Mouse (Mus musculus) neural tube, embryonic 14.5 days (tissue): ENCODE results near the gene Map10. TPM values are rescaled to one million over a fixed set of nuclear protein-coding genes. Genes with fewer than 3 reads are reported as not detected.

Experiments
- ATAC-seq: fragments of 200-750 bp; cut with Nextera tagmentation; 2 replicates; pipeline ENCODE4 v1.8.0; 2017; ENCODE audit warnings: low read depth, mild to moderate bottlenecking, moderate TSS enrichment, moderate library complexity
- H3K27ac ChIP-seq: fragments of 300-500 bp; sonication (generic); 2 replicates; pipeline ENCODE4 v1.5.1; 2014; ENCODE audit warnings: low read depth, mild to moderate bottlenecking, control low read depth, low read length, moderate library complexity, mixed read lengths
- H3K27me3 ChIP-seq: fragments of 300-500 bp; sonication (generic); 2 replicates; pipeline ENCODE4 v1.6.1; 2014; ENCODE audit warnings: low read length; ENCODE audit not compliant: control insufficient read depth, insufficient read depth
- H3K36me3 ChIP-seq: fragments of 300-500 bp; sonication (generic); 2 replicates; pipeline ENCODE4 v1.6.1; 2014; ENCODE audit warnings: low read length, mixed read lengths; ENCODE audit not compliant: control insufficient read depth, insufficient read depth
- H3K4me1 ChIP-seq: fragments of 300-500 bp; sonication (generic); 2 replicates; pipeline ENCODE4 v1.6.1; 2014; ENCODE audit warnings: low read length; ENCODE audit not compliant: control insufficient read depth, insufficient read depth
- H3K4me2 ChIP-seq: fragments of 300-500 bp; sonication (generic); 2 replicates; pipeline ENCODE4 v1.6.1; 2014; ENCODE audit warnings: mild to moderate bottlenecking, low read depth, low read length, control low read depth
- H3K4me3 ChIP-seq: fragments of 300-500 bp; sonication (generic); 2 replicates; pipeline ENCODE4 v1.5.1; 2014; ENCODE audit warnings: low read depth, low read length, control low read depth, mixed read lengths
- H3K9ac ChIP-seq: fragments of 300-500 bp; sonication (generic); replicated peaks from 2 replicates; pipeline ENCODE4 v1.6.1; 2014; ENCODE audit warnings: low read depth, mild to moderate bottlenecking, control low read depth, low read length, mixed read lengths
- H3K9me3 ChIP-seq: fragments of 300-500 bp; sonication (generic); 2 replicates; pipeline ENCODE4 v1.6.1; 2016; ENCODE audit warnings: low read length; ENCODE audit not compliant: control insufficient read depth
- WGBS: fragments of 180-500 bp; shearing (Covaris S2); extraction: QIAGEN DNeasy Blood & Tissue Kit; methylation state at CpG from one replicate; pipeline ENCODE4 v1.1.7; 2014; 5-methylcytosine and 5-hydroxymethylcytosine counted together
- polyA plus RNA-seq: library from polyadenylated mRNA; unstranded; fragments of >200 nt; fragmentation: Nextera tagmentation; extraction: Ambion mirVana; gene quantifications from 2 replicates; pipeline ENCODE4 v1.2.1, GENCODE M21; 2014

The Map10 gene
- polyA plus RNA-seq, 1 experiment from 2014 or later, result 8.1 TPM

GRCm38 (mm10) chr8:125665876-125666186 is 3.8 kb upstream of the Map10 start:
- Histone ChIP-seq H3K27ac (no peak overlapping the region), H3K4me2 (no peak overlapping the region), H3K9me3 (no peaks in the 10 kb centered on the region), H3K9ac (no peak overlapping the region), H3K36me3 (no peaks in the 10 kb centered on the region), H3K4me3 (no peak overlapping the region), H3K27me3 (no peaks in the 10 kb centered on the region), H3K4me1 (peaks cover 4% of the 10 kb centered on the region)
- ATAC-seq, result no peak
- 33% methylated on average over 2 of the region's 2 CpGs for WGBS

DNA sequence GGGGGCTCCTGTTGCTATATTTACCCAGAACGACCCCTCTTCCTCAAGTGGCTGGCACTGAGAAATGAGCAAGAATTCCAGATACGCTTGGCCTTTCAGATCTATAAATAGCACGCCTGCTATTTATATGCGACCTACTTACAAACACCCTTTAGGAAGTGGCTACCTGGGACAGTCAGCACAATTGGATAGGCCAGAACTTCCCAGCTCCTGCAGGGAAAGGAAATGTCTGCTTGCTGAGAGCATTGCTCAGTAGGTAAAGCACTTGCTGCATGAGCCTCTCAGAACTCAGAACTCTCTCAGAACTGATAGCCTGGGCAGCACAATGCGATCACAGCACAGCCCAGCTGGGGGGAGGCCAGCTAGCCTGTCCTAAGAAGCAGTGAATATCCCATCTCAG is 3.4 kb upstream of the Map10 start:
- peaks cover 4% of the 10 kb centered on the region for H3K4me1 ChIP-seq
- 42% methylated on average over 5 of the region's 5 CpGs for WGBS
- H3K27ac ChIP-seq, result no peak overlapping the region

GRCm38 (mm10) chr8:125667248-125667647 is 2.4 kb upstream of the Map10 start:
- WGBS, result 86% methylated on average over 2 of the region's 2 CpGs
- H3K4me3 ChIP-seq, result no peak overlapping the region
- no peak for ATAC-seq

More for the DNA sequence above, 3.4 kb upstream of the Map10 start:
- H3K4me3 ChIP-seq, result no peak overlapping the region
- H3K9me3 ChIP-seq, result no peaks in the 10 kb centered on the region
- H3K27me3 ChIP-seq, result no peaks in the 10 kb centered on the region
- no peak for ATAC-seq
- H3K36me3 ChIP-seq, result no peaks in the 10 kb centered on the region
- H3K9ac ChIP-seq, result no peak overlapping the region
- H3K4me2 ChIP-seq, result no peak overlapping the region

GRCm38 (mm10) chr8:125669159-125669699 is 389 bp upstream of the Map10 start:
- H3K36me3 ChIP-seq, result no peaks in the 10 kb centered on the region
- peak; percentile 33; the same call in 1 of the 2 replicates for ATAC-seq
- 81% methylated on average over 14 of the region's 14 CpGs for WGBS
- H3K27ac ChIP-seq, result peak overlapping the region; percentile 4; the same call in 1 of the 2 replicates
- peak overlapping the region; percentile 57; the same call in 1 of the 2 replicates for H3K4me3 ChIP-seq
- peaks cover 4% of the 10 kb centered on the region for H3K4me1 ChIP-seq
- no peaks in the 10 kb centered on the region for H3K27me3 ChIP-seq
- no peak overlapping the region for H3K9ac ChIP-seq
- H3K4me2 ChIP-seq, result peak overlapping the region; percentile 96
- H3K9me3 ChIP-seq, result peaks cover 6% of the 10 kb centered on the region; the same call in 1 of the 2 replicates

More at GRCm38 (mm10) chr8:125667248-125667647, 2.4 kb upstream of the Map10 start:
- Histone ChIP-seq H3K36me3 (no peaks in the 10 kb centered on the region), H3K9me3 (peaks cover 6% of the 10 kb centered on the region; the same call in 1 of the 2 replicates), H3K4me1 (peaks cover 4% of the 10 kb centered on the region), H3K9ac (no peak overlapping the region), H3K4me2 (no peak overlapping the region), H3K27me3 (no peaks in the 10 kb centered on the region), H3K27ac (no peak overlapping the region)

GRCm38 (mm10) chr8:125670420-125670819 is 802 bp downstream of the Map10 start:
- 95% methylated on average over 6 of the region's 6 CpGs for WGBS
- Histone ChIP-seq H3K4me2 (peak overlapping the region; percentile 96), H3K9me3 (peaks cover 6% of the 10 kb centered on the region; the same call in 1 of the 2 replicates), H3K36me3 (no peaks in the 10 kb centered on the region), H3K27me3 (no peaks in the 10 kb centered on the region), H3K4me3 (peak overlapping the region; percentile 57), H3K27ac (no peak overlapping the region), H3K9ac (no peak overlapping the region; the same call in 1 of the 2 replicates), H3K4me1 (peaks cover 4% of the 10 kb centered on the region)
- no peak; the same call in 1 of the 2 replicates for ATAC-seq

- Histone ChIP-seq H3K27me3 (no peaks in the 10 kb centered on the region), H3K36me3 (no peaks in the 10 kb centered on the region), H3K9me3 (peaks cover 6% of the 10 kb centered on the region; the same call in 1 of the 2 replicates), H3K4me1 (peaks cover 4% of the 10 kb centered on the region), H3K27ac (no peak overlapping the region), H3K4me3 (no peak overlapping the region), H3K9ac (no peak overlapping the region), H3K4me2 (no peak overlapping the region)
- no peak for ATAC-seq
- 96% methylated on average over 9 of the region's 9 CpGs for WGBS
Observed at GRCm38 (mm10) chr8:125670906-125671305, 1.3 kb downstream of the Map10 start.

GRCm38 (mm10) chr8:125671371-125671770 is 1.8 kb downstream of the Map10 start:
- H3K9ac ChIP-seq, result no peak overlapping the region
- WGBS, result 98% methylated on average over 5 of the region's 5 CpGs
- no peak for ATAC-seq
- no peak overlapping the region for H3K27ac ChIP-seq
- H3K36me3 ChIP-seq, result no peaks in the 10 kb centered on the region
- no peak overlapping the region for H3K4me2 ChIP-seq
- H3K9me3 ChIP-seq, result peaks cover 6% of the 10 kb centered on the region; the same call in 1 of the 2 replicates
- peaks cover 4% of the 10 kb centered on the region for H3K4me1 ChIP-seq
- no peak overlapping the region for H3K4me3 ChIP-seq
- H3K27me3 ChIP-seq, result no peaks in the 10 kb centered on the region

- Histone ChIP-seq H3K4me2 (no peak overlapping the region), H3K27ac (no peak overlapping the region), H3K4me1 (no peaks in the 10 kb centered on the region), H3K36me3 (no peaks in the 10 kb centered on the region), H3K9ac (no peak overlapping the region), H3K9me3 (peaks cover 6% of the 10 kb centered on the region; the same call in 1 of the 2 replicates), H3K27me3 (no peaks in the 10 kb centered on the region), H3K4me3 (no peak overlapping the region)
- no peak for ATAC-seq
- WGBS, result 84% methylated on average over 3 of the region's 3 CpGs
Observed at GRCm38 (mm10) chr8:125675796-125676195, 6.2 kb downstream of the Map10 start.

DNA sequence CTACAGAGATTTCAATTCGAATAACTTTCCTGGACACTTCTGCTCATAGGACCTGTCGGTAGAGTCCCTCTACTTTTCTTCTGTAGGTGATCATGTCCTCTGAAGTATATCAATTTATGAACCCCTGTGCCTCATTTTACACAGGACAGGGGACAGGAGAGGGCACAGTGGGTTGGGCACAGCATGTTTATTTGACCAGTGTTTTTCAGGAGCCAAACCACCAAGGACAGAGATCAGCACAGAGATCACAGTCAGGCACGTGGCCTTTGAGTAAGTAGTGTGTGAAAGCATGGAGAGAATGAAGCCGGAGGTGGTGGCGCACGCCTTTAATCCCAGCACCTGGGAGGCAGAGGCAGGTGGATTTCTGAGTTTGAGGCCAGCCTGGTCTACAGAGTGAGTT is 7.9 kb downstream of the Map10 start:
- no peak overlapping the region for H3K4me2 ChIP-seq
- no peak for ATAC-seq
- no peaks in the 10 kb centered on the region for H3K4me1 ChIP-seq
- H3K27ac ChIP-seq, result no peak overlapping the region
- 92% methylated on average over 6 of the region's 6 CpGs for WGBS
- H3K9me3 ChIP-seq, result no peaks in the 10 kb centered on the region
- no peak overlapping the region for H3K4me3 ChIP-seq
- H3K27me3 ChIP-seq, result no peaks in the 10 kb centered on the region
- no peak overlapping the region for H3K9ac ChIP-seq
- H3K36me3 ChIP-seq, result no peaks in the 10 kb centered on the region
